Mouse (Mus musculus): Measurements from ENCODE around the gene Neurl1b. TPM values are rescaled to one million over a fixed set of nuclear protein-coding genes. Genes with fewer than 3 reads are reported as not detected.

Neurl1b gene
- polyA plus RNA-seq, 1 experiment from 2014 or later, result 1.5 TPM

GRCm38 (mm10) chr17:26390666-26391065, 24.0 kb upstream of the Neurl1b start:
- Histone ChIP-seq H3K4me2 (replicated peaks; ENCODE audit: low read depth) (no peak overlapping the region), H3K4me3 (ENCODE audit: low read depth, low read length) (no peak overlapping the region), H3K27me3 (replicated peaks; ENCODE audit: control insufficient read depth, insufficient read depth, low read length) (no peaks in the 10 kb centered on the region), H3K36me3 (ENCODE audit: control insufficient read depth, insufficient read depth) (no peaks in the 10 kb centered on the region), H3K4me1 (replicated peaks; ENCODE audit: control insufficient read depth, insufficient read depth, low read length) (no peaks in the 10 kb centered on the region; the same call in 1 of the 2 replicates), H3K27ac (ENCODE audit: low read depth, low read length) (no peak overlapping the region), H3K9me3 (ENCODE audit: control insufficient read depth) (no peaks in the 10 kb centered on the region), H3K9ac (ENCODE audit: low read depth, low read length) (no peak overlapping the region)
- no peak for TF ChIP-seq CTCF (IDR thresholded peaks at IDR 0.05; ENCODE audit: low read depth)
- no peak for ATAC-seq
- 66% methylated on average over 5 of the region's 5 CpGs for WGBS

- Histone ChIP-seq H3K4me2 (replicated peaks; ENCODE audit: low read depth) (no peak overlapping the region), H3K9me3 (ENCODE audit: control insufficient read depth) (no peaks in the 10 kb centered on the region), H3K27me3 (replicated peaks; ENCODE audit: control insufficient read depth, insufficient read depth, low read length) (no peaks in the 10 kb centered on the region), H3K4me3 (ENCODE audit: low read depth, low read length) (no peak overlapping the region), H3K4me1 (replicated peaks; ENCODE audit: control insufficient read depth, insufficient read depth, low read length) (no peaks in the 10 kb centered on the region), H3K27ac (ENCODE audit: low read depth, low read length) (no peak overlapping the region), H3K36me3 (ENCODE audit: control insufficient read depth, insufficient read depth) (no peaks in the 10 kb centered on the region), H3K9ac (ENCODE audit: low read depth, low read length) (no peak overlapping the region)
- ATAC-seq, result no peak
- 84% methylated on average over 7 of the region's 7 CpGs for WGBS
- no peak for TF ChIP-seq CTCF (IDR thresholded peaks at IDR 0.05; ENCODE audit: low read depth)
These were observed 22.3 kb upstream of the Neurl1b start for GRCm38 (mm10) chr17:26392355-26392754.

- no peaks in the 10 kb centered on the region for H3K27me3 ChIP-seq (replicated peaks; ENCODE audit: control insufficient read depth, insufficient read depth, low read length)
- H3K4me1 ChIP-seq (replicated peaks; ENCODE audit: control insufficient read depth, insufficient read depth, low read length), result no peaks in the 10 kb centered on the region
- H3K36me3 ChIP-seq (ENCODE audit: control insufficient read depth, insufficient read depth), result no peaks in the 10 kb centered on the region
- H3K4me3 ChIP-seq (ENCODE audit: low read depth, low read length), result no peak overlapping the region
- H3K27ac ChIP-seq (ENCODE audit: low read depth, low read length), result no peak overlapping the region
- no peaks in the 10 kb centered on the region for H3K9me3 ChIP-seq (ENCODE audit: control insufficient read depth)
- no peak for ATAC-seq
- H3K4me2 ChIP-seq (replicated peaks; ENCODE audit: low read depth), result no peak overlapping the region
- 50% methylated on average over 3 of the region's 3 CpGs for WGBS
- TF ChIP-seq CTCF (IDR thresholded peaks at IDR 0.05; ENCODE audit: low read depth), result no peak
- no peak overlapping the region for H3K9ac ChIP-seq (ENCODE audit: low read depth, low read length)
These were observed 17.9 kb upstream of the Neurl1b start for GRCm38 (mm10) chr17:26396765-26397164.

GRCm38 (mm10) chr17:26397339-26397738, 17.3 kb upstream of the Neurl1b start:
- no peak overlapping the region for H3K4me2 ChIP-seq (replicated peaks; ENCODE audit: low read depth)
- no peak for TF ChIP-seq CTCF (IDR thresholded peaks at IDR 0.05; ENCODE audit: low read depth)
- ATAC-seq, result no peak
- no peaks in the 10 kb centered on the region for H3K4me1 ChIP-seq (replicated peaks; ENCODE audit: control insufficient read depth, insufficient read depth, low read length)
- no peaks in the 10 kb centered on the region for H3K27me3 ChIP-seq (replicated peaks; ENCODE audit: control insufficient read depth, insufficient read depth, low read length)
- WGBS, result 30% methylated on average over 6 of the region's 6 CpGs
- H3K4me3 ChIP-seq (ENCODE audit: low read depth, low read length), result no peak overlapping the region
- no peaks in the 10 kb centered on the region for H3K36me3 ChIP-seq (ENCODE audit: control insufficient read depth, insufficient read depth)
- no peaks in the 10 kb centered on the region for H3K9me3 ChIP-seq (ENCODE audit: control insufficient read depth)
- H3K27ac ChIP-seq (ENCODE audit: low read depth, low read length), result no peak overlapping the region; the same call in 1 of the 2 replicates
- no peak overlapping the region for H3K9ac ChIP-seq (ENCODE audit: low read depth, low read length)

GRCm38 (mm10) chr17:26405340-26406100, 9.1 kb upstream of the Neurl1b start:
- H3K4me2 ChIP-seq (replicated peaks; ENCODE audit: low read depth), result no peak overlapping the region
- TF ChIP-seq CTCF (IDR thresholded peaks at IDR 0.05; ENCODE audit: low read depth), result no peak
- ATAC-seq, result no peak
- no peak overlapping the region for H3K9ac ChIP-seq (ENCODE audit: low read depth, low read length)
- 82% methylated on average over 10 of the region's 10 CpGs for WGBS
- H3K36me3 ChIP-seq (ENCODE audit: control insufficient read depth, insufficient read depth), result no peaks in the 10 kb centered on the region
- H3K27me3 ChIP-seq (replicated peaks; ENCODE audit: control insufficient read depth, insufficient read depth, low read length), result no peaks in the 10 kb centered on the region
- H3K9me3 ChIP-seq (ENCODE audit: control insufficient read depth), result no peaks in the 10 kb centered on the region
- H3K4me3 ChIP-seq (ENCODE audit: low read depth, low read length), result no peak overlapping the region
- no peaks in the 10 kb centered on the region for H3K4me1 ChIP-seq (replicated peaks; ENCODE audit: control insufficient read depth, insufficient read depth, low read length)
- no peak overlapping the region for H3K27ac ChIP-seq (ENCODE audit: low read depth, low read length)

- Histone ChIP-seq H3K9me3 (ENCODE audit: control insufficient read depth) (no peaks in the 10 kb centered on the region), H3K4me3 (ENCODE audit: low read depth, low read length) (no peak overlapping the region), H3K27me3 (replicated peaks; ENCODE audit: control insufficient read depth, insufficient read depth, low read length) (no peaks in the 10 kb centered on the region; the same call in 1 of the 2 replicates), H3K36me3 (ENCODE audit: control insufficient read depth, insufficient read depth) (no peaks in the 10 kb centered on the region), H3K4me1 (replicated peaks; ENCODE audit: control insufficient read depth, insufficient read depth, low read length) (peaks cover 9% of the 10 kb centered on the region; the same call in 1 of the 2 replicates), H3K9ac (ENCODE audit: low read depth, low read length) (no peak overlapping the region), H3K4me2 (replicated peaks; ENCODE audit: low read depth) (no peak overlapping the region), H3K27ac (ENCODE audit: low read depth, low read length) (no peak overlapping the region)
- 71% methylated on average over 5 of the region's 5 CpGs for WGBS
- TF ChIP-seq CTCF (IDR thresholded peaks at IDR 0.05; ENCODE audit: low read depth), result no peak
- no peak for ATAC-seq
These were observed 1.7 kb upstream of the Neurl1b start for GRCm38 (mm10) chr17:26412967-26413366.

Measured in intestine, postnatal 0 days (tissue).